Mouse (Mus musculus) cerebellum, adult 2 months (tissue): ENCODE data around the gene Katnb1.

Source experiments
- CTCF ChIP-seq: fragments of 200-500 bp; IDR thresholded peaks from 2 replicates; pipeline ENCODE4 v1.5.1; 2011; ENCODE audit warnings: low read depth, mild to moderate bottlenecking, control low read depth, low read length, moderate library complexity, borderline replicate concordance; ENCODE audit not compliant: insufficient read depth
- POLR2A ChIP-seq: fragments of 200-500 bp; IDR thresholded peaks from 2 replicates; pipeline ENCODE4 v1.6.1; 2011; ENCODE audit warnings: low read length, control low read depth, borderline replicate concordance; ENCODE audit not compliant: insufficient read depth

DNA sequence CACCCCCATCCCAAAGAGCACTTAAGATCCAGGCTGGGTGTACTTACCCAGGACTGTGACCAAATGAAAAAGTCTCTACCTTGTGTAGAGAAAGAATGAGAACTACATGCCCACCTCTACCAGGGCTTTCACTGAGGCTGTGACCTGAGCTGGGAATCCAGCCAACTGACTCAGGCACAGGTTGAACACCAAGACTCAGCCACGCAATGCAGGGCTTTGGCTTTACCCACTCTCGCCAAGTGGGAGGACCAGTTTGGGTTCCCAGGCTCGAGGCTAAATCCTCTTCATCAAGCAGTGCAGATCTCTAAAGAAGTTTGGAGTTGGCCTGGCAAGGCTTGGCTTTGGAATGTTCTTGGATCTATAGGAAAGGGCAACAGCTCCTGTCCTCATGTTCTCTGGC lies 5.5 kb upstream of the Katnb1 start:
- TF ChIP-seq CTCF (no peak), POLR2A (no peak)
